Mouse (Mus musculus): ENCODE measurements around the gene Pygm.

Gene Pygm

GRCm38 (mm10) chr19:6443016-6443415 lies 58.8 kb downstream of the Pygm start:
- DNase-seq (ENCODE audit: low read depth, low spot score): no peak

- no peak for DNase-seq (ENCODE audit: low read depth, low spot score)
These were observed 61.7 kb downstream of the Pygm start for GRCm38 (mm10) chr19:6445761-6446423.

GRCm38 (mm10) chr19:6446736-6447437 lies 62.7 kb downstream of the Pygm start:
- no peak for DNase-seq (ENCODE audit: low read depth, low spot score)
